Mouse (Mus musculus) heart, embryonic 13.5 days (tissue): ENCODE results near the gene Rcc1l. TPM values are rescaled to one million over a fixed set of nuclear protein-coding genes. Genes with fewer than 3 reads are reported as not detected.

Experiments used
- ATAC-seq: fragments of 200-750 bp; cut with Nextera tagmentation; 2 replicates; pipeline ENCODE4 v1.8.0; 2017; ENCODE audit warnings: moderate TSS enrichment; ENCODE audit not compliant: insufficient number of reproducible peaks, low FRiP score, low TSS enrichment; ENCODE audit errors: extremely low read depth
- H3K27ac ChIP-seq: fragments of 300-500 bp; sonication (generic); replicated peaks from 2 replicates; pipeline ENCODE4 v1.5.1; 2015; ENCODE audit warnings: moderate library complexity, mild to moderate bottlenecking, inconsistent platforms
- H3K27me3 ChIP-seq: fragments of 300-500 bp; sonication (generic); replicated peaks from 2 replicates; pipeline ENCODE4 v1.6.1; 2015; ENCODE audit warnings: mild to moderate bottlenecking, inconsistent platforms
- H3K36me3 ChIP-seq: fragments of 300-500 bp; sonication (generic); 2 replicates; pipeline ENCODE4 v1.6.1; 2015; ENCODE audit warnings: mild to moderate bottlenecking, inconsistent platforms
- H3K4me1 ChIP-seq: fragments of 300-500 bp; sonication (generic); 2 replicates; pipeline ENCODE4 v1.6.1; 2015; ENCODE audit warnings: inconsistent platforms
- H3K4me2 ChIP-seq: fragments of 300-500 bp; sonication (generic); 2 replicates; pipeline ENCODE4 v1.6.1; 2015; ENCODE audit warnings: inconsistent platforms, mild to moderate bottlenecking, moderate library complexity
- H3K4me3 ChIP-seq: fragments of 300-500 bp; sonication (generic); 2 replicates; pipeline ENCODE4 v1.5.1; 2015; ENCODE audit warnings: moderate library complexity, mild to moderate bottlenecking, inconsistent platforms
- H3K9ac ChIP-seq: fragments of 300-500 bp; sonication (generic); 2 replicates; pipeline ENCODE4 v1.6.1; 2015; ENCODE audit warnings: inconsistent platforms, mild to moderate bottlenecking, moderate library complexity
- H3K9me3 ChIP-seq: fragments of 300-500 bp; sonication (generic); 2 replicates; pipeline ENCODE4 v1.6.1; 2016; ENCODE audit warnings: inconsistent platforms
- WGBS: fragments of 180-500 bp; shearing (Covaris S2); methylation state at CpG from one replicate; pipeline ENCODE4 v1.1.7; 2015; ENCODE audit warnings: mixed read lengths; 5-methylcytosine and 5-hydroxymethylcytosine counted together
- polyA plus RNA-seq: library from polyadenylated mRNA; unstranded; fragments of >200 nt; fragmentation: Nextera tagmentation; extraction: Ambion mirVana; gene quantifications from 2 replicates; pipeline ENCODE4 v1.2.1, GENCODE M21; 2015

Gene Rcc1l
- polyA plus RNA-seq, 1 experiment from 2014 or later = 24.3 TPM

DNA sequence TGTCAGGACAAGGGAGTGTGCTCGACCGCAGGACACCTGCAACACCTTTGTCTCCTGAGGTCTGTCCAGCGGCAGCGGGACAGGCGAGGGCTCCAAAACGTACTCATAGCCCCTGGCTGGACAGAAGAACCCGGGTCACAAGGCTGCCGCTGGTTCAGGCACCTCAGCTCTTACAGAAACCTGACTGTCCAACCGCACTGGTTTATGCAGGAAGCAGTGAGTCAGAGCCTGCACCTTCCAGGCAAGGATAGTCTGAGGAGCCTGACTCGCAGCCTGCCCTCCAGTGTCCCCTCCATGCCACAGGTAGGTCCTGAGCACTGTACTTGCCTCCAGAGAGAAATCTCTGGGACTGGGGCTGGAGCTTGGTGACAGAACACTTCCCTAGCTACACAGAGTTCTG is 7.3 kb downstream of the Rcc1l start:
- WGBS = 85% methylated on average over 10 of the region's 10 CpGs
- Histone ChIP-seq H3K27ac (no peak overlapping the region), H3K4me2 (no peak overlapping the region), H3K4me3 (no peak overlapping the region), H3K9ac (no peak overlapping the region), H3K4me1 (peaks cover 10% of the 10 kb centered on the region), H3K27me3 (no peaks in the 10 kb centered on the region), H3K36me3 (peaks cover 69% of the 10 kb centered on the region), H3K9me3 (no peaks in the 10 kb centered on the region)
- ATAC-seq = no peak

DNA sequence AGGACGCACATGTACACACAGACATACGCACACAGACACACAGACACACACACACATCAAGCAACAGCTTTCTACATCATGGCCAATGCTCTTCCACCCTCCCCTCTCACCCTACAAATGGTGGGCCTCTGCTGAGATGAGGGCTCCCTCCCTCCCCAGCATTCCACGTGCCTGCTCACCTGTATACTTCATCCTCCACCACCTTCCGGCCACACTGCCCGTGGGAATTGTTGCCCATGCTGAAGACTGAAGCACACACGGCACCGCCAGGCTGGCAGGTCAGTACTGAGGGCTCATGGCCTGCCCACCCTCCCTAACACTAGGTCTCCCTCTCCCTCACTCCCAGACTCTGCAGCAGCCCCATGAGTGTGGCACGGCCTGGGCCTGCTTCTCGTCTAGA is 8.5 kb downstream of the Rcc1l start:
- Histone ChIP-seq H3K9me3 (no peaks in the 10 kb centered on the region), H3K4me3 (no peak overlapping the region), H3K27me3 (no peaks in the 10 kb centered on the region), H3K4me1 (peaks cover 10% of the 10 kb centered on the region), H3K27ac (no peak overlapping the region), H3K36me3 (peaks cover 79% of the 10 kb centered on the region), H3K4me2 (no peak overlapping the region), H3K9ac (no peak overlapping the region)
- ATAC-seq = no peak
- WGBS = 89% methylated on average over 9 of the region's 9 CpGs

- H3K27ac ChIP-seq = no peak overlapping the region
- ATAC-seq = no peak
- WGBS = 92% methylated on average over 7 of the region's 7 CpGs
- no peak overlapping the region for H3K4me2 ChIP-seq
- H3K9ac ChIP-seq = no peak overlapping the region
- H3K4me3 ChIP-seq = no peak overlapping the region
- no peaks in the 10 kb centered on the region for H3K27me3 ChIP-seq
- peaks cover 10% of the 10 kb centered on the region for H3K4me1 ChIP-seq
- peaks cover 83% of the 10 kb centered on the region for H3K36me3 ChIP-seq
- no peaks in the 10 kb centered on the region for H3K9me3 ChIP-seq
Observed at GRCm38 (mm10) chr5:134166642-134167041, 9.9 kb downstream of the Rcc1l start.

DNA sequence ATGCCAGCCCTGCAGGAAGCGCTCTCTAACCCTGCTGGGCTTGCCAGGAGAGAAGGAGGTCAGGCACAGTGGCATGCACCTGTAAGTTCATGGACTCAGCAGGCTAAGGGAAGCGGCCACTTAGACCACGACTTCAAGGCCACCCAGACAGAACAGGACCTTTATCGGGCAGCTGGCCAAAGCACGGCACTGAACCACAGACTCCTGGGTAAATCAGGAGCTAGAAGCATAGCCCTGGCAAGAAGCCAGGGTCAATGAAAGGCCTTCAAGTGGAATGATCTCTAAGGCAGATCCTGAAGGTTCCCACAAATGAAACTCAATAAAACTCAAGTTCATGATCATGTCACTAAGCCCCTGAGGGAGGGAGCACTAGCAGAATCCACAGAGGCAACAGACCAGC is 11.9 kb downstream of the Rcc1l start:
- ATAC-seq = no peak
- 53% methylated on average over 5 of the region's 5 CpGs for WGBS
- Histone ChIP-seq H3K4me3 (no peak overlapping the region), H3K9ac (0 out of 2 replicates have a peak overlapping the region, but pooled peaks have one; percentile 28), H3K27ac (peak overlapping the region; percentile 5; the same call in 1 of the 2 replicates), H3K4me1 (peaks cover 10% of the 10 kb centered on the region), H3K9me3 (no peaks in the 10 kb centered on the region), H3K4me2 (no peak overlapping the region), H3K27me3 (no peaks in the 10 kb centered on the region), H3K36me3 (peaks cover 84% of the 10 kb centered on the region)

GRCm38 (mm10) chr5:134155916-134156466 is 20.6 kb downstream of the Rcc1l start:
- Histone ChIP-seq H3K27me3 (no peaks in the 10 kb centered on the region), H3K9ac (no peak overlapping the region), H3K9me3 (no peaks in the 10 kb centered on the region), H3K4me1 (peaks cover 3% of the 10 kb centered on the region; the same call in 1 of the 2 replicates), H3K36me3 (peaks cover 94% of the 10 kb centered on the region), H3K27ac (no peak overlapping the region), H3K4me2 (no peak overlapping the region), H3K4me3 (no peak overlapping the region)
- WGBS = 72% methylated on average over 7 of the region's 7 CpGs
- ATAC-seq = no peak

DNA sequence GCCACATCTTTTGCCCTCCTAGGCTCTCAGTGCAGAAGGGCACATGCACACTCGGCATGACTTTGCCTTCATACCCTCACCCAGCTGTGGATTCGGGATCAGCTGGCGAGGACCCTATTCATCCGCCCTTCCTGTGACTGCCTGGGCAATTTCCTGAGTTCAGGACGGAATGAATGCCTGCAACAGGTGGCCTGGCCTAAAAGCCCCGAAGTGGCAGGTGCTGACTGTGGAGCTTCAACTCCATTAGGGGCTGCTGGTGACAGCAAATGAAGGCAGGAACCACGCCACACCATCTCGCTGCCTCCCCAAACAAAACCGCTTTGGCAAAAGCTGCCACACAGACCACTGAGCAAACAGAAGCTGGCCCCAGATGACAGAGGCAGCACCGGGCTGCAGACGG is 24.7 kb downstream of the Rcc1l start:
- no peaks in the 10 kb centered on the region for H3K27me3 ChIP-seq

GRCm38 (mm10) chr5:134148153-134148552 is 28.4 kb downstream of the Rcc1l start:
- peaks cover 70% of the 10 kb centered on the region for H3K36me3 ChIP-seq
- no peak overlapping the region for H3K9ac ChIP-seq
- H3K4me3 ChIP-seq = no peak overlapping the region
- H3K4me1 ChIP-seq = peaks cover 11% of the 10 kb centered on the region
- no peak for ATAC-seq
- H3K4me2 ChIP-seq = no peak overlapping the region
- H3K27me3 ChIP-seq = no peaks in the 10 kb centered on the region
- WGBS = 85% methylated on average over 4 of the region's 4 CpGs
- no peak overlapping the region for H3K27ac ChIP-seq
- H3K9me3 ChIP-seq = no peaks in the 10 kb centered on the region

More for the DNA sequence above, 24.7 kb downstream of the Rcc1l start:
- no peak overlapping the region for H3K4me3 ChIP-seq
- H3K9me3 ChIP-seq = no peaks in the 10 kb centered on the region
- no peak for ATAC-seq
- no peak overlapping the region for H3K4me2 ChIP-seq
- WGBS = 83% methylated on average over 11 of the region's 11 CpGs
- H3K36me3 ChIP-seq = peaks cover 92% of the 10 kb centered on the region
- peaks cover 11% of the 10 kb centered on the region for H3K4me1 ChIP-seq
- H3K9ac ChIP-seq = no peak overlapping the region
- no peak overlapping the region for H3K27ac ChIP-seq

GRCm38 (mm10) chr5:134147194-134147753 is 29.3 kb downstream of the Rcc1l start:
- no peak for ATAC-seq

DNA sequence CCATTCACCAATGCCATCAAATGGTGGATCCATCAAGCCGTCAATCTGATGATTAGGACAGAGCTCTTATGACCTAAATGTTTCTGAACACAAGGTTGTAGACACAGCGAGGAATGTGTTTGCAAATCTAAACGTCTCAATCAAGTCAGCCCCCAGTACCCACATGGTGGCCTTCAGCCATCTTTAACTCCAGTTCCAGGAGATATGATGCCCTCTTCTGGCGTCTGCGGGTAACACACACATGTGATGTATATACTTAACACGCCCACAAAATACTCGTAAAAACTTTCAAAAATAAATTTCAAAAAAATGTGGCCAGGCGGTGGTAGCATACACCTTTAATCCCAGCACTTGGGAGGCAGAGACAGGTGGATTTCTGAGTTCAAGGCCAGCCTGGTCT is 31.6 kb downstream of the Rcc1l start:
- Histone ChIP-seq H3K4me1 (peaks cover 11% of the 10 kb centered on the region), H3K36me3 (peaks cover 53% of the 10 kb centered on the region), H3K9me3 (0 out of 2 replicates have a peak, but pooled peaks cover 3% of the 10 kb centered on the region), H3K27ac (no peak overlapping the region), H3K4me2 (no peak overlapping the region), H3K4me3 (no peak overlapping the region), H3K27me3 (no peaks in the 10 kb centered on the region), H3K9ac (no peak overlapping the region)
- WGBS = 91% methylated on average over 8 of the region's 8 CpGs
- no peak for ATAC-seq

More at GRCm38 (mm10) chr5:134147194-134147753, 29.3 kb downstream of the Rcc1l start:
- Histone ChIP-seq H3K4me2 (no peak overlapping the region), H3K4me3 (no peak overlapping the region), H3K4me1 (peaks cover 11% of the 10 kb centered on the region), H3K36me3 (peaks cover 65% of the 10 kb centered on the region), H3K27ac (peak overlapping the region; percentile 40; the same call in 1 of the 2 replicates), H3K9ac (0 out of 2 replicates have a peak overlapping the region, but pooled peaks have one; percentile 21), H3K27me3 (no peaks in the 10 kb centered on the region), H3K9me3 (0 out of 2 replicates have a peak, but pooled peaks cover 2% of the 10 kb centered on the region)
- WGBS = 59% methylated on average over 10 of the region's 10 CpGs

- no peak overlapping the region for H3K4me2 ChIP-seq
- H3K9ac ChIP-seq = no peak overlapping the region
- peaks cover 8% of the 10 kb centered on the region for H3K4me1 ChIP-seq
- H3K9me3 ChIP-seq = 0 out of 2 replicates have a peak, but pooled peaks cover 3% of the 10 kb centered on the region
- H3K27ac ChIP-seq = no peak overlapping the region
- no peak for ATAC-seq
- no peak overlapping the region for H3K4me3 ChIP-seq
- WGBS = 58% methylated on average over 11 of the region's 11 CpGs
- H3K36me3 ChIP-seq = peaks cover 38% of the 10 kb centered on the region
- no peaks in the 10 kb centered on the region for H3K27me3 ChIP-seq
Observed at GRCm38 (mm10) chr5:134142381-134142780, 34.2 kb downstream of the Rcc1l start.

GRCm38 (mm10) chr5:134141236-134141635 is 35.3 kb downstream of the Rcc1l start:
- Histone ChIP-seq H3K9ac (no peak overlapping the region), H3K4me2 (no peak overlapping the region), H3K4me1 (no peaks in the 10 kb centered on the region), H3K36me3 (peaks cover 48% of the 10 kb centered on the region), H3K4me3 (no peak overlapping the region), H3K9me3 (0 out of 2 replicates have a peak, but pooled peaks cover 3% of the 10 kb centered on the region), H3K27me3 (no peaks in the 10 kb centered on the region), H3K27ac (no peak overlapping the region)
- no peak for ATAC-seq
- 54% methylated on average over 7 of the region's 7 CpGs for WGBS

- Histone ChIP-seq H3K27me3 (no peaks in the 10 kb centered on the region), H3K4me2 (no peak overlapping the region), H3K9ac (no peak overlapping the region), H3K36me3 (peaks cover 53% of the 10 kb centered on the region), H3K9me3 (0 out of 2 replicates have a peak, but pooled peaks cover 3% of the 10 kb centered on the region), H3K27ac (no peak overlapping the region), H3K4me1 (no peaks in the 10 kb centered on the region), H3K4me3 (no peak overlapping the region)
- WGBS = 88% methylated on average over 6 of the region's 6 CpGs
- ATAC-seq = no peak
Observed at GRCm38 (mm10) chr5:134139429-134139828, 37.1 kb downstream of the Rcc1l start.
